Mouse (Mus musculus) limb, embryonic 11.5 days (tissue): ENCODE measurements around the gene Mfsd4b5. TPM values are rescaled to one million over a fixed set of nuclear protein-coding genes. Genes with fewer than 3 reads are reported as not detected.
"Not testable (repeated sequence)": the region's sequence is repeated elsewhere in the genome, so short reads cannot be mapped to it uniquely, and the experiment has no call there.

Source experiments
- ATAC-seq: fragments of 200-750 bp; cut with Nextera tagmentation; 2 replicates; pipeline ENCODE4 v1.8.0; 2017; ENCODE audit warnings: low read depth; ENCODE audit not compliant: insufficient number of reproducible peaks, low FRiP score, low TSS enrichment
- DNase-seq: peaks from one replicate; pipeline ENCODE4 v3.0.0-alpha.2; 2015; ENCODE audit warnings: low spot score
- H3K27ac ChIP-seq: fragments of 300-500 bp; sonication (generic); replicated peaks from 2 replicates; pipeline ENCODE4 v1.5.1; 2014; ENCODE audit warnings: low read depth, mild to moderate bottlenecking, low read length
- H3K27me3 ChIP-seq: fragments of 300-500 bp; sonication (generic); 2 replicates; pipeline ENCODE4 v1.6.1; 2014; ENCODE audit warnings: mild to moderate bottlenecking, low read length, mixed read lengths; ENCODE audit not compliant: control insufficient read depth, insufficient read depth
- H3K36me3 ChIP-seq: fragments of 300-500 bp; sonication (generic); 2 replicates; pipeline ENCODE4 v1.6.1; 2014; ENCODE audit warnings: mild to moderate bottlenecking, low read length, moderate library complexity, mixed read lengths; ENCODE audit not compliant: control insufficient read depth, insufficient read depth
- H3K4me1 ChIP-seq: fragments of 300-500 bp; sonication (generic); 2 replicates; pipeline ENCODE4 v1.6.1; 2014; ENCODE audit warnings: low read length, mixed read lengths; ENCODE audit not compliant: control insufficient read depth, insufficient read depth
- H3K4me2 ChIP-seq: fragments of 300-500 bp; sonication (generic); 2 replicates; pipeline ENCODE4 v1.6.1; 2014; ENCODE audit warnings: low read depth, mild to moderate bottlenecking, moderate library complexity; ENCODE audit not compliant: severe bottlenecking
- H3K4me3 ChIP-seq: fragments of 300-500 bp; sonication (generic); 2 replicates; pipeline ENCODE4 v1.5.1; 2014; ENCODE audit warnings: low read depth, low read length
- H3K9ac ChIP-seq: fragments of 300-500 bp; sonication (generic); 2 replicates; pipeline ENCODE4 v1.6.1; 2014; ENCODE audit warnings: mild to moderate bottlenecking, low read length
- H3K9me3 ChIP-seq: fragments of 300-500 bp; sonication (generic); 2 replicates; pipeline ENCODE4 v1.6.1; 2016; ENCODE audit warnings: low read length; ENCODE audit not compliant: control insufficient read depth
- WGBS: fragments of 180-500 bp; shearing (Covaris S2); extraction: QIAGEN DNeasy Blood & Tissue Kit; methylation state at CpG from one replicate; pipeline ENCODE4 v1.1.7; 2014; 5-methylcytosine and 5-hydroxymethylcytosine counted together
- polyA plus RNA-seq: library from polyadenylated mRNA; unstranded; fragments of >200 nt; fragmentation: Nextera tagmentation; extraction: Ambion mirVana; gene quantifications from 2 replicates; pipeline ENCODE4 v1.2.1, GENCODE M21; 2014

Gene Mfsd4b5
- polyA plus RNA-seq, 1 experiment from 2014 or later = 0.08 TPM

DNA sequence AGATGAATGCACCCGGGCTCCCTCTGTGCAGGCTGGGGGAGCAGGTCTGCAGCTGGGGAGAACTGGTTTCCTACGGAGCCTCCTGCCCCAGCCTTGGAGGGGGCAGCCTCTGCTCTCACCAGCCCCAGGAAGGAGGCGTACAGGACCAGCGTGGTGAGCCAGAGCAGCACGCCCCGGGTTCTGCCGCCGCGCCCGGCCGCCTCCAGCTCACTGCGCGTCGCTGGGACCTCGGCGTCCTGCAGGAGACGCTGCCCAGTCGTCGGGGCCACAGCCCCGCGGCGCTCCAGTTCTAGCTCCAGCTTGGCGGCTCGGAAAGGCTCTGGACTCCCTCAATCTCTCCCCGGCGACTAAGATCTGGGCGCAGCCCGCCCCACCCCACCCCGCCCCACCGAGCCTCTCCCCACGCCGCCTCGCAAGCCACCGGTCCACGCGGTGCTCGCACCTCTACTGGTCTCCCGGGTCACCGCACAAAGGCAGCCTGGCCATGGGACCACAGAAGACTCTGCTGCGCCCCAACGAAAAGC lies 59.8 kb downstream of the Mfsd4b5 start, which contains the start of gene Mfsd4b2:
Gene Mfsd4b2 (minus strand): TSS at position 308 of the 524 bp plus-strand sequence.
- Histone ChIP-seq H3K27me3 (peaks cover 2% of the 10 kb centered on the region; the same call in 1 of the 2 replicates), H3K9ac (peak within 1 kb of the TSS; percentile 69), H3K4me1 (0 out of 2 replicates have a peak, but pooled peaks cover 3% of the 10 kb centered on the region), H3K9me3 (no peaks in the 10 kb centered on the region), H3K4me3 (peak within 1 kb of the TSS; percentile 37), H3K27ac (no peak within 1 kb of the TSS), H3K4me2 (peak within 1 kb of the TSS; percentile 82), H3K36me3 (no peaks in the 10 kb centered on the region)
- no peak for ATAC-seq
- under 1% methylated on average over 37 of the region's 41 CpGs for WGBS
- peak; percentile 63 for DNase-seq

DNA sequence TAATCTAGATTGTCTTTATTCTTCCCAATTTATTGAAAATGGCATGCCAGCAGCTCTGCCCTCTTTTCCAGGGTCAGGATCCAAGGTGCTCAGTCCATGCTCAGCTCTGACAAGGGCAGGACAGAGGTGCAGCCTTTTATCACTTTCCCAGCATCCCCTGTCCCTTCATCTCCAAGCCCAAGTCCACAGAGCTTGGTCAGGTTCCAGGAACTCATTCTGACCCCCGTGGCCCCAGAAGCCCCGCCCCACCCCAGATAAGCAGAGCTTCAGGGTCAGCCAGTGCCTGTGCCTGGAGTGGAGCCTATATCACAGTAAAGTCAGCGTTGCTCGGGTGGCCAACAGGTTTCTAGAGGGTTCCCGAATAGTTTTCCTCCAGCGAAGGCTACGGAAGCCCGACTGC lies 61.9 kb downstream of the Mfsd4b5 start:
- not testable (repeated sequence) for H3K4me3 ChIP-seq, H3K27me3 ChIP-seq, H3K4me1 ChIP-seq, H3K27ac ChIP-seq, DNase-seq, H3K36me3 ChIP-seq, ATAC-seq, H3K4me2 ChIP-seq, H3K9ac ChIP-seq, H3K9me3 ChIP-seq
- WGBS = 70% methylated on average over 8 of the region's 8 CpGs

DNA sequence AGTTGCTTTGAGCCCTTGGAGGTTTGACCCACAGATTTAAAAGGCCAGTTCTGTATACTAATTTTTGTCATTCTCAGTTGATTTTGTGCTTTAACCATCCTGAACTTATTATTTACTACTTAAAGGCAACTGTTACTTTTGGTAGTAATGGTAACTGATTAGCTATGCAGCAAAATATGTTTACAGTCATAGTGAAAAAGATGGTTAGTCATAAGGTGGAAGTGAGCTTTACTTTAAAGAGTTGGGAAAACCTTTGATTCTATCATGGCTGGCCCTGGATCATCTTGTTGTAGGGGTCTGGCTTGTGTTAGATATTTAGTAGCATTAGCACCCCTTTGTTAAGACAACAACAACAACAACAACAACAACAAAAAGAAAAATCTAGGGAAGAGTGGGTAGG lies 73.8 kb downstream of the Mfsd4b5 start:
- Histone ChIP-seq H3K9me3 (no peaks in the 10 kb centered on the region), H3K36me3 (no peaks in the 10 kb centered on the region), H3K4me1 (no peaks in the 10 kb centered on the region), H3K4me2 (no peak overlapping the region), H3K4me3 (no peak overlapping the region), H3K27ac (no peak overlapping the region), H3K9ac (no peak overlapping the region), H3K27me3 (no peaks in the 10 kb centered on the region)
- DNase-seq = no peak
- no peak for ATAC-seq

DNA sequence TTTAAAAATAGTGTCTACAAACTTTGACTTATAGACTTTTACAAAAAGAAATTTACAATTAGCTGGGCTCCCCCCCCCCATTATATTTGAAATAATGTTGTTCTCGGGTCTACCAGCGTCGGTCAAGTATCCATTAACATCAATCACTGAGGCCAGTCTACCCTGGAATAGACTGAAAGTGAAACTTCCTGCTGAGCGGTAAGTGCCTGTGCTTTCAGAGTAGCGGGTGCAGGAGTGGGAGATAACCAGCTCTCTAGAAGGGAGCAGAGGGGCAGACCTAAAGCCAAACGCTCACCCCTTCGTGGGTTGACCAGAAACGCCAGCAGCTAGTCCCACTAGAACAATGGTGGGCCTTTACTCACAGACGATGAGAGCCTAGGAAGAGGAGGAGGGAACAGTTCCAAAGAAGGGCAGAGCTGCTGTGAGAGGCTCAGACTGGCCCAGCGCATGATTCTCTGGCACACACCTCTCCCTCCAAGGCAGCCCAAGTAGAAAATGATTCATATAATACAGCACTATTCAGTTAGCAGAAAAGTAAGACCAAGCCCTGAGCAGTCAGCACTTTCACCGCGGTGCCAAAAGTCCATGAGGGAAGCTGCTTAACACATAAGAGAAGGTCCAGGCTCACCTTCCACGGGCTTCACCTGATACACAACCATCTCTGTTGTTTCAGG lies 77.5 kb downstream of the Mfsd4b5 start:
- H3K4me1 ChIP-seq = no peaks in the 10 kb centered on the region
- H3K9me3 ChIP-seq = no peaks in the 10 kb centered on the region
- H3K36me3 ChIP-seq = no peaks in the 10 kb centered on the region
- no peak for ATAC-seq
- H3K4me2 ChIP-seq = no peak overlapping the region
- no peak overlapping the region for H3K27ac ChIP-seq
- whole genome bisulfite sequencing = 75% methylated on average over 13 of the region's 13 CpGs
- H3K9ac ChIP-seq = no peak overlapping the region
- no peak overlapping the region for H3K4me3 ChIP-seq
- no peaks in the 10 kb centered on the region for H3K27me3 ChIP-seq
- DNase-seq = no peak

Other genes starting within 250 kb of the Mfsd4b5 start
- 4.9 and 5.3 TPM in 2 replicates for gene Mfsd4b4, start 87.4 kb downstream of the Mfsd4b5 start, polyA plus RNA-seq
- not detected in 2 replicates for gene Mfsd4b2, start 59.7 kb downstream of the Mfsd4b5 start, polyA plus RNA-seq
- gene Mfsd4b3, start 26.5 kb downstream of the Mfsd4b5 start, polyA plus RNA-seq = 0.21 and 0.30 TPM in 2 replicates
- 0.23 and 0.44 TPM in 2 replicates for gene Mfsd4b1, start 38.6 kb upstream of the Mfsd4b5 start, polyA plus RNA-seq
- 11.0 and 11.2 TPM in 2 replicates for gene Slc16a10, start 155.6 kb upstream of the Mfsd4b5 start, polyA plus RNA-seq